Mouse (Mus musculus) kidney, postnatal 0 days (tissue): ENCODE measurements at regions not wholly inside any gene's neighbourhood (a gene's known extent, or its start where the extent isn't known, plus 50 kb on each side); places are given as distances from the start of the nearest gene placed in this dataset.
A peak's percentile ranks its signal among the peaks of the same experiment; 100 is the strongest.

Source experiments
- ATAC-seq: fragments of 200-750 bp; cut with Nextera tagmentation; replicated peaks from 2 replicates; pipeline ENCODE4 v1.8.0; 2017; ENCODE audit warnings: low read depth, moderate number of reproducible peaks, moderate TSS enrichment, moderate library complexity; ENCODE audit not compliant: low FRiP score
- DNase-seq: peaks from one replicate; pipeline ENCODE4 v3.0.0-alpha.2; 2016; ENCODE audit warnings: low spot score
- H3K27ac ChIP-seq: fragments of 300-500 bp; sonication (generic); 2 replicates; pipeline ENCODE4 v1.5.1; 2014; ENCODE audit warnings: mild to moderate bottlenecking
- H3K27me3 ChIP-seq: fragments of 300-500 bp; sonication (generic); 2 replicates; pipeline ENCODE4 v1.6.1; 2014; ENCODE audit warnings: low read length, mixed read lengths; ENCODE audit not compliant: insufficient read depth
- H3K36me3 ChIP-seq: fragments of 300-500 bp; sonication (generic); 2 replicates; pipeline ENCODE4 v1.6.1; 2014; ENCODE audit warnings: low read length, mixed read lengths; ENCODE audit not compliant: insufficient read depth
- H3K4me1 ChIP-seq: fragments of 300-500 bp; sonication (generic); replicated peaks from 2 replicates; pipeline ENCODE4 v1.6.1; 2014; ENCODE audit warnings: antibody characterized with exemption, low read length, mixed read lengths; ENCODE audit not compliant: insufficient read depth
- H3K4me2 ChIP-seq: fragments of 300-500 bp; sonication (generic); 2 replicates; pipeline ENCODE4 v1.6.1; 2014; ENCODE audit warnings: mild to moderate bottlenecking, low read length, moderate library complexity, mixed read lengths
- H3K4me3 ChIP-seq: fragments of 300-500 bp; sonication (generic); replicated peaks from 2 replicates; pipeline ENCODE4 v1.5.1; 2014; ENCODE audit warnings: low read depth, low read length
- H3K9ac ChIP-seq: fragments of 300-500 bp; sonication (generic); 2 replicates; pipeline ENCODE4 v1.6.1; 2014; ENCODE audit warnings: low read depth, low read length
- H3K9me3 ChIP-seq: fragments of 300-500 bp; sonication (generic); replicated peaks from 2 replicates; pipeline ENCODE4 v1.6.1; 2016; ENCODE audit warnings: low read length, inconsistent platforms, mixed read lengths
- CTCF ChIP-seq: IDR thresholded peaks from 2 replicates; pipeline ENCODE4 v1.5.1; 2016; ENCODE audit warnings: antibody characterized with exemption, low read depth, mild to moderate bottlenecking, moderate library complexity
- WGBS: fragments of 180-500 bp; shearing (Covaris S2); extraction: QIAGEN DNeasy Blood & Tissue Kit; methylation state at CpG from one replicate; pipeline ENCODE4 v1.1.7; 2014; 5-methylcytosine and 5-hydroxymethylcytosine counted together

- no peak for ATAC-seq
- Histone ChIP-seq H3K9me3 (no peaks in the 10 kb centered on the region), H3K4me1 (no peaks in the 10 kb centered on the region), H3K27me3 (no peaks in the 10 kb centered on the region), H3K4me3 (no peak overlapping the region), H3K9ac (no peak overlapping the region), H3K36me3 (no peaks in the 10 kb centered on the region), H3K27ac (no peak overlapping the region), H3K4me2 (no peak overlapping the region)
- TF ChIP-seq CTCF: no peak
- WGBS: 89% methylated on average over 6 of the region's 6 CpGs
- DNase-seq: no peak
Measured at GRCm38 (mm10) chr10:39244061-39244460, 80.5 kb upstream of the Ccn6 start.

DNA sequence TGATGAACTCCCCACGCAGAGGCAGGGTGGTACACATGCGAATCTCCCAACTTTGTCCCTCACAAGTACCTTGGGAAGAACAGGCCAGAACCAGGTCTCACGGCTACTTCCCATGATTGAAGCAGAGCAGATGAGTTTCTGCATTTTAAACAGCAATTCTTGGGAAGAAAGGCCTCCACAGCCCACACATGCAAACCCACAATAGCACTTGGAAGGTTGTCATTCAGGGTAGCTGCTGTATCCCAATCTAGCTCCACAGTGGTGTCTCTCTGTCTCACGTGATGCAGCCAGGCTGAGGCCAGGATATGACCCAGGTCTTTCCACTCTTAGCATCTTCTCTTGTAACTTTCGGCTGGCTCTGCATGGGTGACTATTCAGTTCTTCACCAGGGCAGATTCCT is 78.8 kb upstream of the Ccn6 start:
- TF ChIP-seq CTCF: no peak
- WGBS: 88% methylated on average over 5 of the region's 5 CpGs

DNA sequence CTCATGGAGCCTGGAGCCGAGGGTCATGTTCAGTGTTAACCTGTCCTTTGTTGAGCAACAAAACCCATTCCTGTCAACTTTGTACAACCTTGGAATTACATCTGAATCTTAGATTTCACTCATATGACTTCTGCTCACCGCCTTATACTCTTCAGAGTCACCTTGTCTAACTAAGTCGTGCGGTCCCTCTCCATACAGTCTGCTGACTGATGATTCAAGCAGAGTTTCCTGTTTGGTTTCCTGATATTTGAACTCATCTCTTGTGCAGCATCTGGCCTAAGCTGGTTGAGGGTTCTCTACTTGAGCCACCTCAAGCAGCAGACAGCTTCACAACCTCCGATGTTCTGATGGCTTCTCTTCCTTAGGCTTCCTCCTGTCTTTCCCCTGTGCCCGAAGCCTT is 78.3 kb upstream of the Ccn6 start:
- H3K4me3 ChIP-seq: no peak overlapping the region
- H3K27ac ChIP-seq: no peak overlapping the region
- H3K9me3 ChIP-seq: no peaks in the 10 kb centered on the region
- no peaks in the 10 kb centered on the region for H3K4me1 ChIP-seq
- H3K36me3 ChIP-seq: no peaks in the 10 kb centered on the region
- no peaks in the 10 kb centered on the region for H3K27me3 ChIP-seq
- no peak for DNase-seq
- no peak for TF ChIP-seq CTCF
- no peak overlapping the region for H3K9ac ChIP-seq
- no peak overlapping the region for H3K4me2 ChIP-seq
- no peak for ATAC-seq
- 89% methylated on average over 6 of the region's 6 CpGs for whole genome bisulfite sequencing

More for the DNA sequence above, 78.8 kb upstream of the Ccn6 start:
- H3K4me3 ChIP-seq: no peak overlapping the region
- no peak overlapping the region for H3K4me2 ChIP-seq
- H3K27me3 ChIP-seq: no peaks in the 10 kb centered on the region
- H3K27ac ChIP-seq: no peak overlapping the region
- H3K36me3 ChIP-seq: no peaks in the 10 kb centered on the region
- ATAC-seq (no peak), DNase-seq (no peak)
- no peaks in the 10 kb centered on the region for H3K4me1 ChIP-seq
- H3K9me3 ChIP-seq: no peaks in the 10 kb centered on the region
- H3K9ac ChIP-seq: no peak overlapping the region

DNA sequence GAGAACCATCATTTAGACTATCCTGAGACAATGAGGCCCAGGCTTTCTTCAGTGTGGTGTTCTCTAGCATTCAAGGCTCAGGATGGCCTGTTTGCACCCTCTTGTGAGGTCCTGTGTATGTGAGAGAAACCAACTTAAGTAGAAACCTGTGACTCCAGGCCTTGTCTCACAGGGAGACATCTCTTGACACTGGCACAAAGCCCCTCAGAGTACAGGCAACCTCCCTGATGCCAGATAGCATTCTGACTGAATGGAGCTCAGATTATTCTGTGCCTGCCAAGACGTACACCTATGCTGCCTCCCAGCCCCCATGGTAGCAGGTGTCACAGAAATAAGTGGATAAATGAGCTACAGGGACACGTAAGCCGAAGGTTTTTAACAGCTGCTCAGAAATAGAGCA is 77.9 kb upstream of the Ccn6 start:
- DNase-seq (no peak), ATAC-seq (no peak)
- no peaks in the 10 kb centered on the region for H3K9me3 ChIP-seq
- no peaks in the 10 kb centered on the region for H3K27me3 ChIP-seq
- H3K27ac ChIP-seq: no peak overlapping the region
- H3K4me2 ChIP-seq: no peak overlapping the region
- H3K36me3 ChIP-seq: no peaks in the 10 kb centered on the region
- H3K4me3 ChIP-seq: no peak overlapping the region
- no peaks in the 10 kb centered on the region for H3K4me1 ChIP-seq
- no peak overlapping the region for H3K9ac ChIP-seq
- TF ChIP-seq CTCF: no peak
- 90% methylated on average over 3 of the region's 3 CpGs for WGBS

- no peaks in the 10 kb centered on the region for H3K4me1 ChIP-seq
- H3K4me3 ChIP-seq: no peak overlapping the region
- no peaks in the 10 kb centered on the region for H3K9me3 ChIP-seq
- no peak overlapping the region for H3K9ac ChIP-seq
- H3K36me3 ChIP-seq: no peaks in the 10 kb centered on the region
- H3K4me2 ChIP-seq: no peak overlapping the region
- 91% methylated on average over 7 of the region's 7 CpGs for WGBS
- H3K27me3 ChIP-seq: no peaks in the 10 kb centered on the region
- no peak overlapping the region for H3K27ac ChIP-seq
- DNase-seq (no peak), ATAC-seq (no peak)
- no peak for TF ChIP-seq CTCF
Measured at GRCm38 (mm10) chr10:39240966-39241365, 77.4 kb upstream of the Ccn6 start.

- TF ChIP-seq CTCF: no peak
Measured at GRCm38 (mm10) chr10:39240178-39240791, 76.7 kb upstream of the Ccn6 start.

More at GRCm38 (mm10) chr10:39240178-39240791, 76.7 kb upstream of the Ccn6 start:
- Histone ChIP-seq H3K36me3 (no peaks in the 10 kb centered on the region), H3K9me3 (no peaks in the 10 kb centered on the region), H3K4me1 (no peaks in the 10 kb centered on the region), H3K4me2 (peak overlapping the region; percentile 34; the same call in 1 of the 2 replicates), H3K27me3 (no peaks in the 10 kb centered on the region), H3K4me3 (no peak overlapping the region), H3K27ac (no peak overlapping the region), H3K9ac (no peak overlapping the region)
- no peak for DNase-seq
- peak; percentile 36; the same call in 1 of the 2 replicates for ATAC-seq
- WGBS: 52% methylated on average over 11 of the region's 11 CpGs
